ENCODE assay signal across 19 mouse cellular contexts in genomic region chr10:42107437-42108293, GRCm38 (mm10).
DNase-seq lines count a peak whose midpoint lies in the region; ATAC-seq and TF ChIP-seq lines count a peak whose summit lies in the region.
"Had no signal": no experiment of that assay in that cellular context is flagged by ENCODE, and none has a peak within 500 bp of the region (broad histone marks: within the 10 kb centered on the region; RNA-seq: fewer than 3 reads in every experiment).

No protein-coding gene starts in this region.

- no peaks in the 10 kb centered on the region for H3K36me3 ChIP-seq in lung, postnatal 0 days (ENCODE audit: insufficient read depth, low read length)
- no peaks in the 10 kb centered on the region for H3K36me3 ChIP-seq in intestine, embryonic 15.5 days
- no peaks in the 10 kb centered on the region for H3K36me3 ChIP-seq in stomach, postnatal 0 days (ENCODE audit: control insufficient read depth, insufficient read depth, low read length)
- H3K36me3 ChIP-seq: embryonic facial prominence, embryonic 12.5 days; kidney, embryonic 15.5 days; liver, embryonic 13.5 days; midbrain, embryonic 15.5 days had no signal

- no peak overlapping the region for H3K9ac ChIP-seq in lung, postnatal 0 days (replicated peaks; ENCODE audit: low read depth)
- H3K9ac ChIP-seq in intestine, embryonic 15.5 days, result no peak overlapping the region
- H3K9ac ChIP-seq in stomach, postnatal 0 days (ENCODE audit: low read length), result no peak overlapping the region
- H3K9ac ChIP-seq: embryonic facial prominence, embryonic 12.5 days; forebrain, postnatal 0 days; kidney, embryonic 15.5 days; liver, embryonic 13.5 days; midbrain, embryonic 15.5 days had no signal

- H3K4me1 ChIP-seq in lung, postnatal 0 days (ENCODE audit: insufficient read depth, low read depth, low read length), result no peaks in the 10 kb centered on the region
- H3K4me1 ChIP-seq in intestine, embryonic 15.5 days (replicated peaks), result peaks cover 13% of the 10 kb centered on the region
- no peaks in the 10 kb centered on the region for H3K4me1 ChIP-seq in stomach, postnatal 0 days (replicated peaks; ENCODE audit: control insufficient read depth, insufficient read depth)
- H3K4me1 ChIP-seq: embryonic facial prominence, embryonic 12.5 days; liver, embryonic 13.5 days; midbrain, embryonic 15.5 days had no signal

- ATAC-seq in lung, postnatal 0 days, result peak; percentile 74
- peak; percentile 46 for ATAC-seq in intestine, embryonic 15.5 days
- peak; percentile 85 for ATAC-seq in stomach, postnatal 0 days (ENCODE audit: low FRiP score, low TSS enrichment)
- ATAC-seq: forebrain, postnatal 0 days; hindbrain, postnatal 0 days; midbrain, embryonic 15.5 days; Patski had no signal

- H3K4me2 ChIP-seq in lung, postnatal 0 days (replicated peaks; ENCODE audit: low read depth, low read length), result no peak overlapping the region
- no peak overlapping the region for H3K4me2 ChIP-seq in intestine, embryonic 15.5 days (replicated peaks)
- H3K4me2 ChIP-seq in stomach, postnatal 0 days (replicated peaks; ENCODE audit: low read depth), result no peak overlapping the region
- H3K4me2 ChIP-seq: embryonic facial prominence, embryonic 12.5 days; kidney, embryonic 15.5 days; liver, embryonic 13.5 days; midbrain, embryonic 15.5 days had no signal

- peak; percentile 86 for DNase-seq in heart, adult 11 months
- DNase-seq in heart, postnatal 36 days, result no peak
- DNase-seq in lung, postnatal 0 days (ENCODE audit: low spot score), result peak; percentile 37
- DNase-seq in lung, postnatal 14 days, result no peak
- peak; percentile 60 for DNase-seq in stomach, postnatal 0 days (ENCODE audit: low spot score)
- DNase-seq in layer of hippocampus, adult 9-10 months (ENCODE audit: low spot score), result no peak
- DNase-seq: B cell, adult 2 months; cerebellum, adult 18-20 months; forebrain, postnatal 0 days; heart, postnatal 14 days; layer of hippocampus, postnatal 36 days; liver, embryonic 13.5 days; lung, postnatal 36 days had no signal

- H3K4me3 ChIP-seq in lung, postnatal 0 days (ENCODE audit: low read depth, low read length), result no peak overlapping the region
- H3K4me3 ChIP-seq in intestine, embryonic 15.5 days (replicated peaks), result no peak overlapping the region
- no peak overlapping the region for H3K4me3 ChIP-seq in stomach, postnatal 0 days (ENCODE audit: low read depth, low read length)
- H3K4me3 ChIP-seq: embryonic facial prominence, embryonic 12.5 days; kidney, embryonic 15.5 days; liver, embryonic 13.5 days; midbrain, embryonic 15.5 days had no signal

- peaks cover 3% of the 10 kb centered on the region; the same call in 1 of the 2 replicates for H3K9me3 ChIP-seq in lung, postnatal 0 days (ENCODE audit: low read length)
- H3K9me3 ChIP-seq in intestine, embryonic 15.5 days, result no peaks in the 10 kb centered on the region
- H3K9me3 ChIP-seq in stomach, postnatal 0 days (ENCODE audit: control insufficient read depth, low read length), result no peaks in the 10 kb centered on the region
- H3K9me3 ChIP-seq: liver, embryonic 13.5 days; midbrain, embryonic 15.5 days had no signal

- intact Hi-C loops in heart, postnatal 36 days (cut with DNase I), result no loop called here

- TF ChIP-seq EP300 in lung, postnatal 0 days (IDR thresholded peaks at IDR 0.05), result no peak
- no peak for TF ChIP-seq EP300 in stomach, postnatal 0 days (optimal IDR thresholded peaks at IDR 0.05)

- TF ChIP-seq CTCF in lung, postnatal 0 days (IDR thresholded peaks at IDR 0.05), result no peak
- TF ChIP-seq CTCF in stomach, postnatal 0 days (IDR thresholded peaks at IDR 0.05; ENCODE audit: low read depth), result no peak

- no peaks in the 10 kb centered on the region for H3K27me3 ChIP-seq in lung, postnatal 0 days (replicated peaks; ENCODE audit: insufficient read depth, low read length)
- H3K27me3 ChIP-seq in intestine, embryonic 15.5 days (replicated peaks), result no peaks in the 10 kb centered on the region
- H3K27me3 ChIP-seq in stomach, postnatal 0 days (ENCODE audit: control insufficient read depth, insufficient read depth, low read length), result no peaks in the 10 kb centered on the region
- H3K27me3 ChIP-seq: embryonic facial prominence, embryonic 12.5 days; kidney, embryonic 15.5 days; liver, embryonic 13.5 days; midbrain, embryonic 15.5 days; Patski had no signal

- 59% methylated on average over 12 of the region's 12 CpGs for WGBS in lung, postnatal 0 days
- WGBS in intestine, embryonic 15.5 days, result 62% methylated on average over 12 of the region's 12 CpGs
- WGBS in stomach, postnatal 0 days, result 68% methylated on average over 12 of the region's 12 CpGs

- H3K27ac ChIP-seq in lung, postnatal 0 days (ENCODE audit: low read length), result no peak overlapping the region
- H3K27ac ChIP-seq in intestine, embryonic 15.5 days, result no peak overlapping the region
- H3K27ac ChIP-seq in stomach, postnatal 0 days (replicated peaks), result 0 out of 2 replicates have a peak overlapping the region, but pooled peaks have one; percentile 18
- H3K27ac ChIP-seq: embryonic facial prominence, embryonic 12.5 days; hindbrain, postnatal 0 days; kidney, embryonic 15.5 days; liver, embryonic 13.5 days; midbrain, embryonic 15.5 days had no signal

Comparison
In these comparisons a context has a peak if more than half of its experiments do, and no peak if none do; other contexts are left out.
1. DNase-seq: peak in heart, adult 11 months (single experiment), lung, postnatal 0 days (single experiment) and stomach, postnatal 0 days (single experiment); none in heart, postnatal 36 days (0 of 2), lung, postnatal 14 days (single experiment) and layer of hippocampus, adult 9-10 months (single experiment).
2. Peak in every context shown above with its lines, with median percentiles within 50 percentile points of each other: ATAC-seq.